Mouse (Mus musculus) hindbrain, embryonic 14.5 days (tissue): Measurements from ENCODE around the gene Zbtb1. TPM values are rescaled to one million over a fixed set of nuclear protein-coding genes. Genes with fewer than 3 reads are reported as not detected.

ENCODE experiments used
- ATAC-seq: fragments of 200-750 bp; cut with Nextera tagmentation; 2 replicates; pipeline ENCODE4 v1.8.0; 2017; ENCODE audit warnings: moderate number of reproducible peaks, mild to moderate bottlenecking, moderate TSS enrichment, moderate library complexity; ENCODE audit not compliant: low FRiP score
- DNase-seq: peaks from one replicate; pipeline ENCODE4 v3.0.0-alpha.2; 2015; ENCODE audit warnings: low spot score
- H3K27ac ChIP-seq: fragments of 300-500 bp; sonication (generic); 2 replicates; pipeline ENCODE4 v1.5.1; 2014; ENCODE audit warnings: mild to moderate bottlenecking, moderate library complexity
- H3K27me3 ChIP-seq: fragments of 300-500 bp; sonication (generic); 2 replicates; pipeline ENCODE4 v1.6.1; 2014; ENCODE audit warnings: mild to moderate bottlenecking, low read length, mixed read lengths; ENCODE audit not compliant: control insufficient read depth, insufficient read depth
- H3K36me3 ChIP-seq: fragments of 300-500 bp; sonication (generic); replicated peaks from 2 replicates; pipeline ENCODE4 v1.6.1; 2014; ENCODE audit not compliant: control insufficient read depth, insufficient read depth
- H3K4me1 ChIP-seq: fragments of 300-500 bp; sonication (generic); replicated peaks from 2 replicates; pipeline ENCODE4 v1.6.1; 2014; ENCODE audit warnings: antibody characterized with exemption, low read length, mixed read lengths; ENCODE audit not compliant: control insufficient read depth, insufficient read depth
- H3K4me2 ChIP-seq: fragments of 300-500 bp; sonication (generic); replicated peaks from 2 replicates; pipeline ENCODE4 v1.6.1; 2014; ENCODE audit warnings: mild to moderate bottlenecking, moderate library complexity
- H3K4me3 ChIP-seq: fragments of 300-500 bp; sonication (generic); replicated peaks from 2 replicates; pipeline ENCODE4 v1.5.1; 2014; ENCODE audit warnings: mild to moderate bottlenecking, low read length
- H3K9ac ChIP-seq: fragments of 300-500 bp; sonication (generic); 2 replicates; pipeline ENCODE4 v1.6.1; 2014
- H3K9me3 ChIP-seq: fragments of 300-500 bp; sonication (generic); 2 replicates; pipeline ENCODE4 v1.6.1; 2016; ENCODE audit warnings: low read length; ENCODE audit not compliant: control insufficient read depth
- WGBS: fragments of 180-500 bp; shearing (Covaris S2); extraction: QIAGEN DNeasy Blood & Tissue Kit; methylation state at CpG from one replicate; pipeline ENCODE4 v1.1.7; 2014; 5-methylcytosine and 5-hydroxymethylcytosine counted together
- polyA plus RNA-seq: library from polyadenylated mRNA; unstranded; fragments of >200 nt; fragmentation: Nextera tagmentation; extraction: Ambion mirVana; gene quantifications from 2 replicates; pipeline ENCODE4 v1.2.1, GENCODE M21; 2014

Gene Zbtb1
- 4.2 and 4.7 TPM in 2 replicates for polyA plus RNA-seq

GRCm38 (mm10) chr12:76369978-76370830 lies at the start of gene Zbtb1:
Gene Zbtb1, plus strand, starts transcription at chr12:76370266.
- Histone ChIP-seq H3K36me3 (no peaks in the 10 kb centered on the region), H3K9ac (peak within 1 kb of the TSS; percentile 99), H3K4me2 (peak within 1 kb of the TSS; percentile 86), H3K4me3 (peak within 1 kb of the TSS; percentile 96), H3K27ac (peak within 1 kb of the TSS; percentile 98), H3K4me1 (peaks cover 36% of the 10 kb centered on the region), H3K9me3 (no peaks in the 10 kb centered on the region), H3K27me3 (no peaks in the 10 kb centered on the region)
- DNase-seq: peak; percentile 64
- WGBS: 1% methylated on average over 84 of the region's 99 CpGs
- peak; percentile 52 for ATAC-seq

- Histone ChIP-seq H3K9me3 (no peaks in the 10 kb centered on the region), H3K9ac (peak within 1 kb of the TSS; percentile 76), H3K27me3 (0 out of 2 replicates have a peak, but pooled peaks cover 5% of the 10 kb centered on the region), H3K4me3 (peak within 1 kb of the TSS; percentile 62), H3K4me1 (peaks cover 8% of the 10 kb centered on the region; the same call in 1 of the 2 replicates), H3K36me3 (peaks cover 21% of the 10 kb centered on the region), H3K27ac (peak within 1 kb of the TSS; percentile 69; the same call in 1 of the 2 replicates), H3K4me2 (peak within 1 kb of the TSS; percentile 79)
- WGBS: 2% methylated on average over 51 of the region's 53 CpGs
- DNase-seq (peak; percentile 84), ATAC-seq (peak; percentile 99)
Observed at GRCm38 (mm10) chr12:76324679-76325431, 45.2 kb upstream of the Zbtb1 start, which contains the start of gene Akap5. Gene Akap5, plus strand, starts transcription at chr12:76324891.

GRCm38 (mm10) chr12:76326437-76327220 lies 43.4 kb upstream of the Zbtb1 start:
- no peak for ATAC-seq
- peaks cover 8% of the 10 kb centered on the region; the same call in 1 of the 2 replicates for H3K4me1 ChIP-seq
- no peak for DNase-seq
- no peak overlapping the region for H3K4me2 ChIP-seq
- 0 out of 2 replicates have a peak, but pooled peaks cover 5% of the 10 kb centered on the region for H3K27me3 ChIP-seq
- H3K9me3 ChIP-seq: no peaks in the 10 kb centered on the region
- no peak overlapping the region for H3K4me3 ChIP-seq
- H3K36me3 ChIP-seq: peaks cover 6% of the 10 kb centered on the region; the same call in 1 of the 2 replicates
- H3K9ac ChIP-seq: no peak overlapping the region
- 87% methylated on average over 23 of the region's 23 CpGs for WGBS
- no peak overlapping the region for H3K27ac ChIP-seq

- WGBS: 91% methylated on average over 6 of the region's 6 CpGs
- Histone ChIP-seq H3K4me3 (no peak overlapping the region), H3K36me3 (peaks cover 6% of the 10 kb centered on the region; the same call in 1 of the 2 replicates), H3K9ac (no peak overlapping the region), H3K27me3 (0 out of 2 replicates have a peak, but pooled peaks cover 5% of the 10 kb centered on the region), H3K27ac (no peak overlapping the region), H3K9me3 (no peaks in the 10 kb centered on the region), H3K4me1 (peaks cover 8% of the 10 kb centered on the region; the same call in 1 of the 2 replicates), H3K4me2 (no peak overlapping the region)
- ATAC-seq (no peak), DNase-seq (no peak)
Observed at GRCm38 (mm10) chr12:76328567-76329354, 41.3 kb upstream of the Zbtb1 start.

GRCm38 (mm10) chr12:76333688-76334087 lies 36.4 kb upstream of the Zbtb1 start:
- Histone ChIP-seq H3K9ac (no peak overlapping the region), H3K9me3 (no peaks in the 10 kb centered on the region), H3K4me1 (no peaks in the 10 kb centered on the region), H3K4me2 (no peak overlapping the region), H3K36me3 (no peaks in the 10 kb centered on the region), H3K27ac (no peak overlapping the region), H3K27me3 (no peaks in the 10 kb centered on the region), H3K4me3 (no peak overlapping the region)
- ATAC-seq: no peak
- WGBS: 93% methylated on average over 5 of the region's 5 CpGs
- DNase-seq: no peak

- H3K36me3 ChIP-seq: no peaks in the 10 kb centered on the region
- no peaks in the 10 kb centered on the region for H3K4me1 ChIP-seq
- H3K27me3 ChIP-seq: no peaks in the 10 kb centered on the region
- H3K9me3 ChIP-seq: no peaks in the 10 kb centered on the region
- 85% methylated on average over 5 of the region's 5 CpGs for WGBS
- ATAC-seq (no peak), DNase-seq (no peak)
- no peak overlapping the region for H3K4me2 ChIP-seq
- H3K4me3 ChIP-seq: no peak overlapping the region
- H3K27ac ChIP-seq: no peak overlapping the region
- H3K9ac ChIP-seq: no peak overlapping the region
Observed at GRCm38 (mm10) chr12:76335641-76336040, 34.4 kb upstream of the Zbtb1 start.

GRCm38 (mm10) chr12:76336111-76336965 lies 33.7 kb upstream of the Zbtb1 start:
- Histone ChIP-seq H3K36me3 (no peaks in the 10 kb centered on the region), H3K9ac (no peak overlapping the region), H3K4me1 (no peaks in the 10 kb centered on the region), H3K27ac (no peak overlapping the region), H3K27me3 (no peaks in the 10 kb centered on the region), H3K4me2 (no peak overlapping the region), H3K9me3 (no peaks in the 10 kb centered on the region), H3K4me3 (no peak overlapping the region)
- DNase-seq: no peak
- WGBS: 86% methylated on average over 17 of the region's 17 CpGs
- ATAC-seq: no peak
